Mouse (Mus musculus): ENCODE measurements at regions not wholly inside any gene's neighbourhood (a gene's known extent, or its start where the extent isn't known, plus 50 kb on each side); places are given as distances from the start of the nearest gene placed in this dataset.
A peak's percentile ranks its signal among the peaks of the same experiment; 100 is the strongest.

DNA sequence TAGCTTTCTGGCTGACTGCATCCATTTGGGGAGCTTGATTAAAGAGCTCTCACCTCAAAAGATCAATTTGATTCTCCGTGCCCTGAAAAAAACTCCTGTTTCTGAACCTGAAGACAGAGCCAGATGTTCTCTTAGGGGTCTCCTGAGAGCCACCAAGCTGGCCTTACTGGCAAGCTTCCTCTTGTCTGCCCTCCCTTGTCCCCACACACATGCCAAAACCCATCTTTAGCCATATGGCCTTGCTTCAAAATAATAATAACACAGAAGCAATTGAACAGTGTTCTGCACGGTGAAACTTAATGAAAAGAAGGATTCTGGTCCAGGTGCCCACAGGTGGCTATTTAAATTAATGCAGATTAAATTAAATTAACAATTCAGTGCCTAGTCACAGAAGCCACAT lies 107.1 kb upstream of the Ces5a start:
- H3K4me1 ChIP-seq (replicated peaks; ENCODE audit: control insufficient read depth, insufficient read depth, low read length) = no peaks in the 10 kb centered on the region
- no peaks in the 10 kb centered on the region for H3K36me3 ChIP-seq (ENCODE audit: control insufficient read depth, insufficient read depth, low read length)
- H3K9ac ChIP-seq (ENCODE audit: low read length) = no peak overlapping the region
- 63% methylated on average over 2 of the region's 2 CpGs for WGBS
- no peaks in the 10 kb centered on the region for H3K9me3 ChIP-seq (ENCODE audit: control insufficient read depth, low read length)
- no peak overlapping the region for H3K27ac ChIP-seq (ENCODE audit: low read depth, low read length)
- no peak for DNase-seq (ENCODE audit: low spot score)
- ATAC-seq (replicated peaks; ENCODE audit: low FRiP score) = no peak
- H3K27me3 ChIP-seq (ENCODE audit: control insufficient read depth, insufficient read depth, low read length) = no peaks in the 10 kb centered on the region
- H3K4me3 ChIP-seq (ENCODE audit: low read depth, low read length) = no peak overlapping the region
- H3K4me2 ChIP-seq (ENCODE audit: low read depth, low read length, severe bottlenecking) = no peak overlapping the region

DNA sequence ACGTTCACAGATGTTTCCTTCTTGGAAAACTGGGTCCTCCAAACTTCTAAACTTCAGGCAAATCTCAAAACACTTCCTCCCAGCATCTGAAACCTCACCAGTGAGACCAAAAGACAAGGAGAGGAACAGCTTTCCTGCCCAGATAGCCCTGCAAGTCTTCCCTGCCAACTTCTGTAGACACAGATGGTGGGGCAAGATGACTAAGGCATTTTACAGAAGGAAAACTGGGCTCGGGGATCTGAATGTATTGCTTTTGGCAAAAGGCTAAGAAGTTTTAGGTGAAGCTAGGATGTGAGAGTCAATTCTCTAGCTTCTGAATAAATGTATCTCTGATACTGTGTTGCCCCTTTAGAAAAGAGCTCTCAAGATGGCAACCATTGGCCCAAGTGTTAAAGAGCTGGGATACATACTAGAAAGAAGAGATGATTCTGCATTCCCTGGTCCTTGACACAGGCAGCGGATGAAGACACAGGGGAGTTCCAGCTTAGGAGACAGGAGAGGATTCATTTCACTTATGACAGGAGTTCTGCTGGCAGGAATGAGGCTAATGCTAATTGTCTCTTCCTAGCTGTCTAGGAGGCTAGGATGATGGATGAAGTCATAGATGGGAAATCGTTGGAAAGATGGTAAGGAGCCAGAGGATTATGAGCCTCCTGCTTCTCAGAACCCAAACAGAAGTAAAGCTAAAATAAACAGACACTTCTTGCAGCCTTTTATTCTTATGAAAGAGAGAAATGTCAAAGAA lies 108.0 kb upstream of the Ces5a start:
- 83% methylated on average over 4 of the region's 4 CpGs for WGBS
- Histone ChIP-seq H3K27ac (ENCODE audit: low read depth, low read length) (no peak overlapping the region), H3K27me3 (ENCODE audit: control insufficient read depth, insufficient read depth, low read length) (no peaks in the 10 kb centered on the region), H3K9ac (ENCODE audit: low read length) (no peak overlapping the region), H3K4me3 (ENCODE audit: low read depth, low read length) (no peak overlapping the region), H3K36me3 (ENCODE audit: control insufficient read depth, insufficient read depth, low read length) (no peaks in the 10 kb centered on the region), H3K4me1 (replicated peaks; ENCODE audit: control insufficient read depth, insufficient read depth, low read length) (no peaks in the 10 kb centered on the region), H3K4me2 (ENCODE audit: low read depth, low read length, severe bottlenecking) (no peak overlapping the region), H3K9me3 (ENCODE audit: control insufficient read depth, low read length) (no peaks in the 10 kb centered on the region)
- ATAC-seq (replicated peaks; ENCODE audit: low FRiP score) (no peak), DNase-seq (ENCODE audit: low spot score) (no peak)

DNA sequence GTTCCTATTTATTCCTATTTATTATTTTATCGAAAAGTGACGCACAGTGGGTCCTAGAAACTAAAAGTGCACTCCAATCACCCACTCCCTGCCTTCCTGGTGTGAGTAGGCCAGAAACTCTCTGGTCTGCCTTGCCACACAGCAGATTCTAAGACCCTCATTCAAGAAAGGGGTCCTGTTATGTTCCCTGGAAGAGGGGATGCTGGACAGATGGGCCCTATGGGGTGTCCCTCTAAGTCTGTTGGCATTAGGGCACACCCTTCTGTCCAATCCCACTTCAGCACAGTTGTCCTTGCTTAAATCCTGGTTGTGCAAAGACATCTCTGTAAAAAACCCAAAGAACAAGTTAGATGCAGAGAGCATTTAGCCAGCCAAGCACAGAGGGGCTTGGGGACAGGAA lies 117.8 kb upstream of the Ces5a start:
- no peaks in the 10 kb centered on the region for H3K4me1 ChIP-seq (replicated peaks; ENCODE audit: control insufficient read depth, insufficient read depth, low read length)
- H3K9me3 ChIP-seq (ENCODE audit: control insufficient read depth, low read length) = peaks cover 4% of the 10 kb centered on the region; the same call in 1 of the 2 replicates
- no peak for ATAC-seq (replicated peaks; ENCODE audit: low FRiP score)
- no peaks in the 10 kb centered on the region for H3K36me3 ChIP-seq (ENCODE audit: control insufficient read depth, insufficient read depth, low read length)
- no peak for DNase-seq (ENCODE audit: low spot score)
- 98% methylated on average over 2 of the region's 2 CpGs for WGBS
- H3K27me3 ChIP-seq (ENCODE audit: control insufficient read depth, insufficient read depth, low read length) = no peaks in the 10 kb centered on the region
- no peak overlapping the region for H3K4me2 ChIP-seq (ENCODE audit: low read depth, low read length, severe bottlenecking)
- H3K4me3 ChIP-seq (ENCODE audit: low read depth, low read length) = no peak overlapping the region
- H3K9ac ChIP-seq (ENCODE audit: low read length) = no peak overlapping the region
- no peak overlapping the region for H3K27ac ChIP-seq (ENCODE audit: low read depth, low read length)

DNA sequence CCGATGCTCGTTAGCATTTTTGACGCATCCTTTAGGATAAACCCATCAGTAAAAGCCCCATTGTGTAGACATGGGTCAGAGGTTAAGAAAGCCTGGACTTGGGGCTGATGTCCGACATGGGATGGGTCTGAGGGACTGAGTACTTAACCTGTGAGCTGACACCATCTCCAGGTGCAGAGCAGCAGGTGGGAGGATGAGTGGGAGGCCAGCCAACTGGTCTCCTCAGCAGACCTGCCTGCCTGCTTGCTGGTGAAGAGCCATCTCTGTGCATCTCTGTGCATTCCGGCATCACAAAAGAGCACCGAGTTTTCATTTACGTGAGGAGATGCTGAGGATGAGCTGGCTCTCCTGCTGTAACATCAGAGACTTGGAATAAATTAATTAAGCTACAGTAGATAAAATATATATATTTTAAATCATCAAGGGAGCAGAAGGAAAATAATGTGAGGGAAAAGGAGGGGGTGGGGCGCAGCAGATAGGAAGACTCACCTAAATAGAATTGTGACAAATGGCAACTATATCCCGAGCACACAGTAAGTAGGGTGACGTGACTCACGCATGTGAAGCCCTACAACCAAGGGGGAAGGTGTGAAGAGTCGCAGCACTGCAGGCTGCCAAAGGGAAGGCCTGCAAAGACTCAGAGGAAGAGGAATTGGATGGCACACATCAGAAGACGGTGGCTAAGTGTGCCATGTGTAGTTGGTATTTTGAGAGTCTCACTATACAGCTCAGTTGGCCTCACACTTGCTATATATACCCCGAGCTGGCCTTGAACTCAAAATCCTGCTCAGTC lies 118.5 kb upstream of the Ces5a start:
- Histone ChIP-seq H3K27me3 (ENCODE audit: control insufficient read depth, insufficient read depth, low read length) (no peaks in the 10 kb centered on the region), H3K36me3 (ENCODE audit: control insufficient read depth, insufficient read depth, low read length) (no peaks in the 10 kb centered on the region), H3K4me1 (replicated peaks; ENCODE audit: control insufficient read depth, insufficient read depth, low read length) (no peaks in the 10 kb centered on the region), H3K9ac (ENCODE audit: low read length) (no peak overlapping the region), H3K27ac (ENCODE audit: low read depth, low read length) (no peak overlapping the region), H3K4me3 (ENCODE audit: low read depth, low read length) (no peak overlapping the region), H3K4me2 (ENCODE audit: low read depth, low read length, severe bottlenecking) (no peak overlapping the region), H3K9me3 (ENCODE audit: control insufficient read depth, low read length) (peaks cover 4% of the 10 kb centered on the region; the same call in 1 of the 2 replicates)
- DNase-seq (ENCODE audit: low spot score) (no peak), ATAC-seq (replicated peaks; ENCODE audit: low FRiP score) (no peak)
- WGBS = 73% methylated on average over 14 of the region's 14 CpGs

DNA sequence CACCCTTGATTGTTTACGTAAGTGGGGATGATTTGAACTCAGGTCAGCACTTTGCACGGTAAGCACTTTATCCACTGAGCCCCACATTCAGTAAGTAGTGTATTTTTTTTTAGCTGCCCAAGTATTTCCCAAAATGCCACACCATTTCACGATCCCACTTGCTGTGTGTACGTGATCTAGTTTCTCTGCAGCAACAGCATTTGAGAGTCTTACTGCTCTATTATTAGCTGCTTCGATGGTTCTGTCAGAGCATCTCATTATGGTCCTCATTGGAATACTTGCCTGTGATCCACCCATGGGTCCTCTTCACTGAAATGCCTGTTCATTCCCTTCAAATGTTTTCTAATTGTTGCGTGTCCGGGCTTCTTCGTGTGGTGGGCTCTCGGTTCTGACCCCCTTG lies 120.1 kb upstream of the Ces5a start:
- H3K4me3 ChIP-seq (ENCODE audit: low read depth, low read length) = no peak overlapping the region
- H3K36me3 ChIP-seq (ENCODE audit: control insufficient read depth, insufficient read depth, low read length) = no peaks in the 10 kb centered on the region
- H3K9me3 ChIP-seq (ENCODE audit: control insufficient read depth, low read length) = no peaks in the 10 kb centered on the region
- no peaks in the 10 kb centered on the region for H3K27me3 ChIP-seq (ENCODE audit: control insufficient read depth, insufficient read depth, low read length)
- no peak for ATAC-seq (replicated peaks; ENCODE audit: low FRiP score)
- H3K4me1 ChIP-seq (replicated peaks; ENCODE audit: control insufficient read depth, insufficient read depth, low read length) = no peaks in the 10 kb centered on the region
- no peak for DNase-seq (ENCODE audit: low spot score)
- H3K27ac ChIP-seq (ENCODE audit: low read depth, low read length) = no peak overlapping the region
- 89% methylated on average over 9 of the region's 9 CpGs for WGBS
- H3K4me2 ChIP-seq (ENCODE audit: low read depth, low read length, severe bottlenecking) = no peak overlapping the region
- no peak overlapping the region for H3K9ac ChIP-seq (ENCODE audit: low read length)

DNA sequence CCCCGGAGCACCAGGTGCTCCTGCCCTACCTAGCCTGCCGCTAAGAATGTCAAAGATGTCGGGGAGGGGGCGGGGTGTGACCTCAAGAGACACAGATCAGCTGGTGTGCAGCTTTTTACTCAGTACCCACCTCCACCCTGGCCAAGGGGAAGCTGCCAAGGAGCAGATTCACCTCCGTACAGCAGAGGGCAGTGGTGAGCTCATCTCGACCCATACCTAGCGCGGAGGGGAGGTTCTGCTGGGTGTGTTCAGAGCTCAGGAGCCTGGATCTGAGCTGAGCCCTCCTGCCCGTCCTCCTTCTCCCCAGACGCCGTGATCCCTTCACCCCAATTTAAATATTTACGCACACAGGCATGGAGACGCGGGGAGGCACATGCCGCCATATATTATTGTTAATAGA lies 126.1 kb upstream of the Ces5a start:
- ATAC-seq (replicated peaks; ENCODE audit: low FRiP score) (peak; percentile 92), DNase-seq (ENCODE audit: low spot score) (peak; percentile 91)
- H3K4me3 ChIP-seq (ENCODE audit: low read depth, low read length) = peak overlapping the region; percentile 7; the same call in 1 of the 2 replicates
- H3K4me1 ChIP-seq (replicated peaks; ENCODE audit: control insufficient read depth, insufficient read depth, low read length) = no peaks in the 10 kb centered on the region
- no peaks in the 10 kb centered on the region for H3K36me3 ChIP-seq (ENCODE audit: control insufficient read depth, insufficient read depth, low read length)
- no peaks in the 10 kb centered on the region for H3K9me3 ChIP-seq (ENCODE audit: control insufficient read depth, low read length)
- WGBS = 0% methylated on average over 15 of the region's 15 CpGs
- peak overlapping the region; percentile 38 for H3K4me2 ChIP-seq (ENCODE audit: low read depth, low read length, severe bottlenecking)
- H3K27me3 ChIP-seq (ENCODE audit: control insufficient read depth, insufficient read depth, low read length) = no peaks in the 10 kb centered on the region
- H3K27ac ChIP-seq (ENCODE audit: low read depth, low read length) = no peak overlapping the region
- H3K9ac ChIP-seq (ENCODE audit: low read length) = no peak overlapping the region; the same call in 1 of the 2 replicates

DNA sequence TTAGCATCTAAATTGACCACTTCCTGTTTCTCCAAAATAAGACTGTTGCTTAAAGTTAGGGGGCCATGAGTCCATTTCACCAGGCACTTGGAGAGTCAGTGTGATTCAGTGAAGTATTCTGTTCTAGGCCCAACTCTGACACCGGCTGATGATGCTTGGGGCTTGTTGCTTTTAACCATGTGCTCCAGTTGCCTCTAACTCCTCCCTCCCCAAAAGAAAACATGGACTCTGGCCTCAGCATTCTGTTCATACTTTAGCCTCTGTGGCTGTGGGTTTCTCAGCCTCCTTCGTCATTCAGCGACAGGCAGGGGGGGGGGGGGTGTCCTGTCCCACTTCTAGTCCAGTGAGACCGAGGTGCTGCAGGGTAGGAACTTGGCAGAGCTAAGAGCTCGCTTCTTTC lies 126.6 kb upstream of the Ces5a start:
- WGBS = 83% methylated on average over 5 of the region's 5 CpGs
- Histone ChIP-seq H3K9me3 (ENCODE audit: control insufficient read depth, low read length) (no peaks in the 10 kb centered on the region), H3K4me1 (replicated peaks; ENCODE audit: control insufficient read depth, insufficient read depth, low read length) (no peaks in the 10 kb centered on the region), H3K36me3 (ENCODE audit: control insufficient read depth, insufficient read depth, low read length) (no peaks in the 10 kb centered on the region), H3K4me2 (ENCODE audit: low read depth, low read length, severe bottlenecking) (peak overlapping the region; percentile 38), H3K4me3 (ENCODE audit: low read depth, low read length) (no peak overlapping the region), H3K27ac (ENCODE audit: low read depth, low read length) (no peak overlapping the region), H3K9ac (ENCODE audit: low read length) (no peak overlapping the region; the same call in 1 of the 2 replicates), H3K27me3 (ENCODE audit: control insufficient read depth, insufficient read depth, low read length) (no peaks in the 10 kb centered on the region)
- DNase-seq (ENCODE audit: low spot score) (no peak), ATAC-seq (replicated peaks; ENCODE audit: low FRiP score) (peak; percentile 27; the same call in 1 of the 2 replicates)

DNA sequence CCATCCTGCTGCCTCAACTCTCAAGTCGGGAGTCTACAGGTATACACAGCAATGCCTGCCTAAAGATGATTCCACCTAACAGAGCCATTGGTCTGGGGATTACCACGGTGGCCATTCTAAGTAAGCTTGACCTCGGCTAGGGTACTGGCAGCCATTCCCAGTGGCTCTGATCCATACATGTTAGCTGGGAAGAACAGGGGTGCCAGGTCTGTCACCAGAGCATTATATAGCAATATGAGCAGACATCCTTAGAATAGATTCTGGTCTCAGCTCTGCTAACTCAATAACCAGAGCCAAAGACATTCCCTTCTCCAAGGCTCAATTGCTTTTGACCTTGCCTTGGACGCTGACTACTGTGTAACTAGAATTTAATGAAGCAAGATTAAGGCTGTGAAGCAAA lies 128.2 kb upstream of the Ces5a start:
- Histone ChIP-seq H3K27ac (ENCODE audit: low read depth, low read length) (no peak overlapping the region), H3K9me3 (ENCODE audit: control insufficient read depth, low read length) (no peaks in the 10 kb centered on the region), H3K4me1 (replicated peaks; ENCODE audit: control insufficient read depth, insufficient read depth, low read length) (no peaks in the 10 kb centered on the region), H3K36me3 (ENCODE audit: control insufficient read depth, insufficient read depth, low read length) (no peaks in the 10 kb centered on the region), H3K4me3 (ENCODE audit: low read depth, low read length) (no peak overlapping the region), H3K27me3 (ENCODE audit: control insufficient read depth, insufficient read depth, low read length) (no peaks in the 10 kb centered on the region), H3K9ac (ENCODE audit: low read length) (no peak overlapping the region), H3K4me2 (ENCODE audit: low read depth, low read length, severe bottlenecking) (no peak overlapping the region)
- ATAC-seq (replicated peaks; ENCODE audit: low FRiP score) (no peak), DNase-seq (ENCODE audit: low spot score) (no peak)
- WGBS = 82% methylated on average over 4 of the region's 4 CpGs
